Mouse (Mus musculus) lung, adult 18-20 months (tissue): ENCODE results near the gene Zfp971.
A peak's percentile ranks its signal among the peaks of the same experiment; 100 is the strongest.
"Not testable (repeated sequence)": the region's sequence is repeated elsewhere in the genome, so short reads cannot be mapped to it uniquely, and the experiment has no call there.

Experiments used
- DNase-seq, 2 experiments: peaks; one replicate each; pipeline ENCODE4 v3.0.0; 2022; ENCODE audit warnings: mixed read lengths in 2 of 2

Gene Zfp971

GRCm38 (mm10) chr2:178023011-178023611 is at the start of gene Zfp971:
TSS of gene Zfp971 (plus strand) at chr2:178023284.
- DNase-seq, result peak; percentile 68 to 76

- not testable (repeated sequence) for DNase-seq
Measured at GRCm38 (mm10) chr2:177974814-177975213, 48.3 kb upstream of the Zfp971 start.

GRCm38 (mm10) chr2:178019486-178019885 is 3.6 kb upstream of the Zfp971 start:
- DNase-seq, result not testable (repeated sequence)

DNA sequence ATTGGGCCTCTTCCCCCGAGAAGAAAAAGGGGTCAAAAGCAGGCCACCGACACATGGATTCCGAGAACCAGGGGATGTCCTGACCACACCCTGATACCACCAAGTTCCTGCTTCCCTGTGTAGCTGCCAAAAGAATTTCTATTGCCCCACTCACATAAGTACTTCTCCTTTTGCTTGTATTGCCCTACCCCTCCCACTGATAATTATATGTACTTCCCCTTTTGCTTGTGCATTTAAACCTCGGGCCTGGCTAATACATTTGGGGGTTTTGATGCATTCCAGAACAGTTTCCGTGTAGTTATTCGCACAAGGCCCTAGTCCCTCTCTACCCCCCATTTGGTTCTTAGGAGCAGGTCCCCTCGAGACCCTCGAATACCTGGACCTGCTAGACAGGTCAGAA is 2.3 kb upstream of the Zfp971 start:
- DNase-seq, result peak; percentile 13 to 20

DNA sequence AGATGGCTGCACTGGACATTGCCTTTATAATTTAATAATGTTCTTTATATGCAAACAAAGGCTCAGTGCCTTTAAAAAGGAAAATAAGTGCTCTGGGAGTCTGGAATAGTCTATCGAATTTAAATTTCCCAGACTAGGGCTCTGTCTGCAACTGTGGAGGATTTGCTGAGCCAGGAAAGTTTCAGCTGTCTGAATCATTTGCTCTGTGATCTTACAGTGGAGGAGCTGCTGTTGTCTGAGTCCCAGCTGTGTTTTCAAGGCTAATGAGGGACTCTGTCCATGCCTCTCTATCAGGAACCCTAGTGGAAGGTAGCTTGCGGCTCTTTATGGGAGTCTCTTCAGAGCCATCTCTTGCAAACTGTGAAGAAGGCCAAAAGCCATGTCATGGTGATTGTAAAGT is 777 bp downstream of the Zfp971 start:
- DNase-seq, result not testable (repeated sequence)

DNA sequence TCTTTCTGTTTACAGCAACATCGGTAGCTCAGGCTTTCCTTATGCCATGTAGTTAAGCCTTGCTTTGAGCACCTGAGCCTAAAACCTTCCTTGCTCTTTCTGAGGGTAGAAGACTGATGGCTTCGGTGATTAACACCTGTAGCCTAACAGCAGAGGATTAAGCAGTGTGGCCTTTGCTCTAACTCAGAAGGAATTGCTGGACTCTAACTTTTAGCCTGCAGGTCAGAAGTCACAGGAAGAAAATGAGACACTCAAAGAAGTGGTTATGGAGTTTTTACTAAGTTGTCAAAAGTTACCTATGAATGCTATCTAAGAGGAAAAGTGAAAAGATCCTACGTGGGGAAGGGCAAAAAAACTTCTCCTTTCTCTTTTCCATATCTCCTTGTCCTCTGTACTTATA is 4.5 kb downstream of the Zfp971 start:
- not testable (repeated sequence) for DNase-seq

DNA sequence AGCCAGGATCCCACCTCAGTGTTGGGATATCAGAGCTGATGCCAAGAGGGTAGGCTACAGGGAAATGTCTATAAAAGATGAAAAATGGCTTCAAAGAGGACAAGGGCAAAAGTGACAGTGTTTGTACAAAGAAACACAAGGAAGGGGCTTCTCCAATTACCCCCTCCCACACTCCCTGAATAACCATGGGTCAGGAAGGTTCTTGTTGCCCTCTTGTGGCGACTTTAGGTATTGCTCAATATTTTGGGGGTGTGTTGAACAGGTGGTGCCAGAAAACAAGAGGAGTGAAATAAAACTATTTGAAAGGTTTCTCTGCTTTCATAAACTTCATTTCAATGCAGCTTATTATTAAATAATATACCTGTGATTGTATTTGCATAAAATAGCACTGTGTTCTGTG is 35.1 kb downstream of the Zfp971 start:
- DNase-seq, result peak; percentile 24 to 52

- DNase-seq, result not testable (repeated sequence)
Measured at GRCm38 (mm10) chr2:178078166-178078717, 55.2 kb downstream of the Zfp971 start, which contains the start of gene Zfp931. TSS of gene Zfp931 (minus strand) at chr2:178078476.
